Mouse (Mus musculus) embryo, embryonic 11.5 days (tissue): Measurements from ENCODE around the gene Clstn3.
"Not testable (repeated sequence)": the region's sequence is repeated elsewhere in the genome, so short reads cannot be mapped to it uniquely, and the experiment has no call there.

ENCODE experiments used
- DNase-seq: peaks from one replicate; pipeline ENCODE4 v3.0.0-alpha.2; 2012; ENCODE audit warnings: low read depth, low spot score

Gene Clstn3

DNA sequence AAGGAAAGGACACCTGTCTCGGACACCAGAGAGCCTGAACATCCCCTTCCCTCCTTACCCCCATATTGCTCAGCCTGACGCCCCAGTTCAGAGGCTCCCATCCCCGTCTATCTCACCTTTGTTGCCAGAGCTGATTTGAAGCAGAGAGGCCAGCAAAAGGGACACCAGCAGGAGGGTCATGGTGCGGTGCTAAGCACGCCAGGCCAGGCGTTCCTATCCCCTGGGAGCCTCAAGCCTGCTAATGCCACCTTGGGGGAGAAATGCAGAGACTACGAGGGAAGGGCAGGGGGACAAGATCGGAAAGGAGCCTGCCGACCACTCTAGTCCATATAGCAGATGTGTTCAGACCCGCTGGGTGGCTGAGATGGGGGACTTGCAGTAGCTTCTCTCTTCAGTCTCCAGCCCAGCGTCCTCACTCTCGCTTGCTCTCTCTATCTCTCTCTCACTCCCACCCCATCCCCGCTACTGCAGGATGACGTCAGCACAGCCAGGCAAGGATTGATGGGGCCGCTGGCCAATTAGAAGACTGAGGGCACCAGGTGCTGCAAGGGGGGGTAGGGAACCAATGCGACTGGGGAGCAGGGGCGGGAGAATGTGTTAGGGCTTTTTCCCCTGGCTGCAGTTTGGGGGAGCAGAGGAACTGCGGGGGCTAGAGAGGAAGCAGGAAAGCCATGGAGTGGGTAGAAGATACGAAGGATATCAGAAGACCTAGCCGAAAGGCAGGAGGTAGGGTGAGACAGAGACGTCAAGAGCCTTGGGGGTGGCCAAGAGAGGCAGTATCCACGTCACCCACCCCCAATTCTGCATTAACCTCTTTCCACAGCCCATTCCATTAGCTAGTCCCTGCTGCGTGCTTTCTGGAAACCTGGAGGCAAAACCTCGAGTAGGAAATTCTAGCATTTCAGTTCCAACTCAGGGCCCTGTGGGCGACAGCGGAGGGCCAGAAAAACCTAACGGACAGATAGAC is at the start of gene Clstn3:
Gene Clstn3, minus strand, starts transcription at position 490 of the 967 bp plus-strand sequence.
- peak; percentile 72 for DNase-seq

GRCm38 (mm10) chr6:124512355-124512836 is 47.8 kb upstream of the Clstn3 start, which contains the start of gene C1ra:
TSS of gene C1ra (plus strand) at chr6:124512405.
- peak; percentile 24 for DNase-seq

DNA sequence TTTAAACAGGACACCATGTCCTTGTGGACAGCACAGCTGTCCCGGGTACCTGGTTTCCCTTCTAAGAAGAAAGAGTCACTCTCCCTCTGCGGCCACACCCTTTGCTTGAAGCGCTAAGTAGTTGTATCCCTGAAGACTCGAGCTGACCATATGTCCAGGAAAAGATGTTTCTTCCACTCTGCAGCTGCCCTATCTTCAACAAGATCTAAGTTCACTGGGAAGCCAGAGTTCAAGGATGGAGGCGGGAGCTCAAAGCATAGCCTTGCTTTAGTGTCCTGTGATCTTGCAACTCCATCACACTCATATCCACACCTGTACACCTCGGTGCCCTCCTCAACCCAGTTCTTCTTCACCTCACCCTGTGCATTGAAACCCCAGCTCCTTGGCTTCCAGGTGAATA is 47.3 kb upstream of the Clstn3 start:
- no peak for DNase-seq

DNA sequence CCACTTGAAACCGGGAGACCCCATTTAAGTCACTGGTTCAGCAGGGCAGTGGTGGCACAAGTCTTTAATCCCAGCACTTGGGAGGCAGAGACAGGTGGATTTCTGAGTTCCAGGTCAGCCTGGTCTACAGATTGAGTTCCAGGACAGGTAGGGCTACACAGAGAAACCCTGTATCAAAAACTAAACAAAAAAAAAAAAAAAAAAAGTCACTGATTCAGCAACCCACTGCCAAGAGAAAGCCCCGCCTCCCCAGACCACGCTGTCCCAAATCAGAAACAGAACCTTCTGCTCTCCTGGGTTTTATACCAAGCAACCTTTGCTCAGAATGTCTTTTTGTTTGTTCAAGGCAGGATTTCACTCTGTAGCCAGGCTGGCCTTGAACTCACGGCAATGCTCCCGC is 44.6 kb upstream of the Clstn3 start:
- DNase-seq: not testable (repeated sequence)

DNA sequence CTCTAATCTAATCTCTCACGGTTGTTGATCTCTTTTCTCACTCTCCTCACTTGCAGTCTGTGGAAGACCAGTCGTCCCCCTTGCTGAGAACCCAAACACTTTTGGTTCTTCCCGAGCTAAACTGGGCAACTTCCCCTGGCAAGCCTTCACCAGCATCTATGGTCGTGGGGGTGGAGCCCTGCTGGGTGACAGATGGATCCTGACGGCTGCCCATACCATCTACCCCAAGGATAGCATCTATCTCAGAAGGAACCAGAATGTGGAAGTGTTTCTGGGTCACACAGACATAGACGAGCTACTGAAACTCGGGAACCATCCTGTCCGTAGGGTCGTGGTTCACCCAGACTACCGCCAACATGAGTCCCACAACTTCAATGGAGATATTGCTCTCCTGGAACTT is 43.7 kb upstream of the Clstn3 start:
- DNase-seq: no peak

GRCm38 (mm10) chr6:124506991-124507390 is 42.4 kb upstream of the Clstn3 start:
- DNase-seq: no peak

GRCm38 (mm10) chr6:124505028-124505427 is 40.4 kb upstream of the Clstn3 start:
- no peak for DNase-seq

- no peak for DNase-seq
Observed at GRCm38 (mm10) chr6:124502021-124502420, 37.4 kb upstream of the Clstn3 start.

DNA sequence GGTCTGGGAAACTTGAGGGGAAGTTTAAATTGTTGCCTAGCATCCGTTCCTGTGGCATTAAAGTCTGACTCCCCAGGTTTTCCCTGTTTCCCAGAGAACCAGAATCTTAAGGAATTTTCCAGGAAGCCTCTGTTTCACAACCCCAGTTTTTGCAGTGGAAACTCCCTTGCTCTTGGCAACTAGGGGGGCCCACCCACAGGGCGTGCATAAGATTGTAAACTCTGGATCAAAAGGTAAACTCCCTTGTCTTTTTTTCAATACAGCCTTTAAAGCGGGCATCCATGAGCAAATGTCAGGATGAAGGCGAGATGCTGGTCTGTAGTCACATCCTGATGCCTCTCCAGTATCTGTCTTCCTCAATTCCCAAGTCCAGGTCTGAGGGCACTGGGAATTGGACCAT is 36.9 kb upstream of the Clstn3 start:
- DNase-seq: no peak

DNA sequence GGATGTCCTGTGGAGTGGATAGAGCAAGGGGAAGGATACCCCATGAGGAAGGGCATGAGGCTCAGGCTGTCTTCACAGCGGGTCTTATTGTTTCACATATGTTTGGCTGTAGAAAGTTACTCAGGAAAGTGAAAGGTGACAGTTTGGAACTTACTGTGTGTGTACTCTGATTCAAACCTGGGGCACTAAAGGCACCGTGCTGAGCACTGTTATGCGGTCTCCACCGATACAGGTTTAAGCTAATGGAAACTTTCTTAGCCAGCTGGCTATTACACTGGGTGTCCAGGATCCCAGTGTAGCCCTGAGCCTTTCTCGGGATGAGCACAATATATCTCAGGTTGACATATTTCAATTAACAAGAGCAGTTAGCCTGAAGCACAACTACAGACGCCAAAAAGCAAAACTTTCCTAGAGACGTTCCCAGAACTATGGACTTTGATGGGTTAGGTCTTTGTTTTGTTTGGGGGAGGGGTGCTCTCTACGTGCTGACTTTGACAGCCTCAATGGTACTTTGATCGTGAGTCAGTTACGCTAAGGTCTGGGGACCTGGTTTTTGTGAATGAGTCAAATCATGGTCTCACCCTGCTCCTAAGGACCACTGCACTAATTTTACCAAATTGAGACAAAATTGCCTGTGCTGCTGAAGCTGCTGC is 35.4 kb upstream of the Clstn3 start:
- no peak for DNase-seq

DNA sequence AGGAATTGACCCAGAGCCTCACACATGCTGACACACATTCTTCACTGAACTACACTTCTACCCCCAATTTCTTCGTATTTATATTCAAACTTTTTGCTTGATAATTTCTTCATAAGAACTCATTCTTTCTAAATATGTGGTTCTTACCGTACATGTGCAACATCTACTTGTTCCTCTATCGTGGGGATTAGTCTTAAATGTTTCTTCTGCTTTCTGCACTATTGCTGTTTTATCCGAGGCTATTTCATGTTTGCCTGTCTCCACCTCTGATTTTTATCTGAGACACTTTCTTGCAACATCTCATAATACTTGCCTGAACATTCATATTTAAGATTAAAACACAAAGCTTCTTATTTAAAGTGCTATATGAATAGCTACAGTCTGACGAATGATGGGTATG is 31.5 kb upstream of the Clstn3 start:
- DNase-seq: no peak

GRCm38 (mm10) chr6:124493886-124494285 is 29.3 kb upstream of the Clstn3 start:
- no peak for DNase-seq

DNA sequence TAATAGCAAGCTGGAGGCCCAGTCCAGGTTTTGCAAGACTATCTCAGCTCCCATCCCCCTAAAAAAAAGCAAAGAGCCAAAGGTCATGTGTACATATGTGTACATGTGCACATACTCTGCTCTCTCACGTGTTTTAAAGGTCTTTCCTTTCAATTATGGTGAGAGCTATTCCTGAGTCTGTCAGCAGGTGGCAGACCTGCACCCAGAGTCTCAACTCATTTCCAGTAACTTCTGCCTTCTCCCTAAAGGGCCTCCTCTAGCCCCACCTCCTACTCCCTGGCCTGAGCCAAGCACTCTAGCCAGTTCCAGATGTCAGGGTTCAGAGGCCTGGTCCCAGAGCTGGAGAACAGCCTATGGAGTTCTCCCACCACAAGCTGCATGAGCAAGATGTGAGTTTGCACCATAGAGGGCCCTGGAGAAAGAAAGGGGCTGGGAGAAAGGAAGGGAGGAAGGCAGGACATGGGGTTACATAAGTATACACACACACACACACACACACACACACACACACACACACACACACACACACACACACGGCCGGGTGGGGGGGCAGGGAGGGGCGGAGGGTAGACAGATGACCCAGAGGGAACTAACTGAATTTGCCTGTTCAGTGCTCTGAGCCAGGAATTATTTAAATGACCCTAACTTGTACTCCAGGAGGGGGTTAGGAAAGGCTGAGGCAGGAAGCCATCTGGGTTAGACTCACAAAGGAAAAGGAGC is 28.4 kb upstream of the Clstn3 start, which contains the start of gene C1rl:
Gene C1rl, plus strand, starts transcription at position 272 of the 720 bp plus-strand sequence.
- DNase-seq: peak; percentile 68

- DNase-seq: no peak
Observed at GRCm38 (mm10) chr6:124491427-124491826, 26.8 kb upstream of the Clstn3 start.

DNA sequence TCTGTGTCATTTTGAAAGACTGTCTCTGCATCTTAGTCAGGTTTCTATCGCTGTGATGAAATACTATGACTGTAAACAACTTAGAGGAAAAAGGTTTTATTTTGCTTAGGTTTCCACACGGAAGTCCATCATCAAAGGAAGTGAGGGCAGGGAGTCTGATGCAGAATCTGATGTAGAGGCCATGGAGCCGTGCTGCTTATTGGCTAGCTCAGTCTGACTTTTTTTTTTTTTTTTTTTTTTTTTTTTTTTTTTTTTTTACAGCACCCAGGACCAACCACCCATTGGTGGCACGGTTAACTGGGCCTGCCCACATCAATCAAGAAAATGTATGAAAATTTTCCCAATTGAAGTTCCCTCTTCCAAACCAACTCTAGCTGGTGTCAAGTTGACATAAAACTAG is 24.4 kb upstream of the Clstn3 start:
- DNase-seq: no peak

DNA sequence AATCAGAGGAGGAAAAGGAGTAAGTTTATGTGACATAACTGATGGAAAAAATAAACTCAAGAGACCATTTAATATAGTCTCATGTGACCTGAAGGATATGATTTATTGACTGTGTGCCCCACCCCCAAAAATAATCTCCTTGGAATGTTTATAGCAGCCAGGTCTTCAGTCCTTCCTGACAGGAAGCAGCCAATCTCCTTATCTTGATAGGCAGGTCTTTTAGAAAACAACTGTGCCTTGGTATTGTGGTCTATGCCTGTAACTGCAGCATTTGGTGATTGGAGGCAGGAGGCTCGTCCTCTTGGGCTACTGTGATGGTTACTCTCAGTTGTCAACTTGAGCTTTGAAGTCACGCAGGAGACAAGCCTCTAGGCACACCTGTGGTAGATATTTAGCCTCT is 22.9 kb upstream of the Clstn3 start:
- no peak for DNase-seq

DNA sequence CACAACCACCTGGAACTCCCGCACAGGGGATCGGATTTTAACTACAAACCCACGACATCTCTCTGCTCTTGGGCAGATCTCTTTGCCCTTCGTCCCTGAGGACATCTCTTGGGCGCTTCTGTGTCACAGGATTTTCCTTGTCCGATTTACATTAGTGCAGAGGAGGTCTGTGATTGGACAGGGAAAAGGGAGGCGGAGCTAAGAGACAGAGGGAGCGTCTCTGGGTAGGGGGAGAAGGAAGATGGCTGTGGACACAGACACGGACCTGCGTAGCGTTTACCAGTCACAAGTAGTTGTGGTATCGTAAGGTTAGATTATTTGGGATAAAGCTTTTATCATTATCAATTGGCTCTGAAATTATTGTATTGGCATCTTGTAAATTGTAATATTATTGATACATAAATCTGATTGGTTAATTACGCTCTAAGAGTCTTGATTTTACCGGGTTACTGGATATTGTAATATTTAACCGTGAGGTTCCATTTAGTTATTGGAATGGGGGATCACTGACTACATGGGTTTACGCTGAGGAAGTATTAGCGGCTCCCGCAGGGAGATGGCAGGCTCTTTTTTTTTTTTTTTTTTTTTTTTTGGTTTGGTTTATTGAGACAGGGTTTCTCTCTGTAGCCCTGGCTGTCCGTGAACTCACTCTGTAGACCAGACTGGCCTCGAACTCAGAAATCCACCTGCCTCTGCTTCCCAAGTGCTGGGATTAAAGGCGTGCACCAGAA is 21.0 kb upstream of the Clstn3 start:
- DNase-seq: no peak

DNA sequence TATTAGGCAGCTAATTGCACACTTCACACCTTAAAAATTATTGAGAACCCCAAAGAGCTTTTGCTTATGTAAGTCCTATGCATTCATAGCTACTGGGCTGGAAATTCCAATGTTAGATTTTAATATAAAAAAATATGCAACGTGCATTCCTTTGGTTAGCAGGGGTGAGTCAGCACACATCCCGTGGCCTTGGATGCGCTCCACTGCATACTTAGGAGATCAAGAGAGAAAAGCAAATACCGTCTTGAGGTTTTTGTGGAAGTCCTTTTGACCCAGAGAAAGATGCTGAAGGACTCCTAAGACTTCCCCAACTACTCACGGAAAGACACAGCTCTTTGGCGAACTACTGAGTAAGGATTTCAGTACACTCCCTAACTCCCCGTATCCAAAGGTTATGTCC is 20.3 kb upstream of the Clstn3 start:
- DNase-seq: no peak

GRCm38 (mm10) chr6:124483831-124484230 is 19.2 kb upstream of the Clstn3 start:
- not testable (repeated sequence) for DNase-seq

GRCm38 (mm10) chr6:124481571-124481970 is 17.0 kb upstream of the Clstn3 start:
- DNase-seq: no peak

GRCm38 (mm10) chr6:124480295-124480694 is 15.7 kb upstream of the Clstn3 start:
- DNase-seq: no peak
